Mouse (Mus musculus) G1E (cell line): ENCODE measurements at regions not wholly inside any gene's neighbourhood (a gene's known extent, or its start where the extent isn't known, plus 50 kb on each side); places are given as distances from the start of the nearest gene placed in this dataset.

ENCODE experiments used
- ATAC-seq: 2 replicates; pipeline ENCODE4 v1.8.0; 2016; ENCODE audit warnings: mild to moderate bottlenecking; ENCODE audit not compliant: insufficient number of reproducible peaks, poor library complexity, low FRiP score, severe bottlenecking; ENCODE audit errors: extremely low read depth
- DNase-seq: peaks from one replicate; pipeline ENCODE4 v3.0.0; 2012; ENCODE audit warnings: low spot score
- H3K27me3 ChIP-seq: 2 replicates; pipeline ENCODE4 v1.6.1; 2012; ENCODE audit warnings: mild to moderate bottlenecking, low read length, inconsistent platforms; ENCODE audit not compliant: insufficient read depth
- H3K36me3 ChIP-seq: replicated peaks from 2 replicates; pipeline ENCODE3; 2012; ENCODE audit warnings: mild to moderate bottlenecking, inconsistent platforms
- H3K4me1 ChIP-seq: 2 replicates; pipeline ENCODE4 v1.6.1; 2012; ENCODE audit warnings: low read depth, low read length, inconsistent platforms, mixed read lengths; ENCODE audit not compliant: insufficient read depth
- H3K4me3 ChIP-seq: 2 replicates; pipeline ENCODE4 v1.5.1; 2012; ENCODE audit warnings: low read depth, mild to moderate bottlenecking, inconsistent platforms, low read length, moderate library complexity, mixed read lengths
- H3K9me3 ChIP-seq: replicated peaks from 2 replicates; pipeline ENCODE4 v1.6.1; 2012; ENCODE audit warnings: inconsistent platforms
- CTCF ChIP-seq: IDR thresholded peaks from 2 replicates; pipeline ENCODE4 v1.5.1; 2012; ENCODE audit warnings: low read depth, low read length, inconsistent platforms, mixed read lengths
- GATA1 ChIP-seq: IDR thresholded peaks from 2 replicates; pipeline ENCODE4 v1.6.1; 2012; ENCODE audit warnings: borderline replicate concordance, low read length, inconsistent platforms, mixed read lengths
- GATA2 ChIP-seq: IDR thresholded peaks from 2 replicates; pipeline ENCODE4 v1.6.1; 2012; ENCODE audit warnings: low read depth, low read length, inconsistent platforms, borderline replicate concordance
- POLR2AphosphoS5 ChIP-seq: IDR thresholded peaks from 2 replicates; pipeline ENCODE4 v1.6.1; 2012; ENCODE audit warnings: low read depth, low read length, inconsistent platforms; ENCODE audit not compliant: insufficient replicate concordance
- TAL1 ChIP-seq: conservative IDR thresholded peaks from 2 replicates; pipeline ENCODE4 v1.6.1; 2012; ENCODE audit warnings: low read depth, low read length, inconsistent platforms, mixed read lengths

DNA sequence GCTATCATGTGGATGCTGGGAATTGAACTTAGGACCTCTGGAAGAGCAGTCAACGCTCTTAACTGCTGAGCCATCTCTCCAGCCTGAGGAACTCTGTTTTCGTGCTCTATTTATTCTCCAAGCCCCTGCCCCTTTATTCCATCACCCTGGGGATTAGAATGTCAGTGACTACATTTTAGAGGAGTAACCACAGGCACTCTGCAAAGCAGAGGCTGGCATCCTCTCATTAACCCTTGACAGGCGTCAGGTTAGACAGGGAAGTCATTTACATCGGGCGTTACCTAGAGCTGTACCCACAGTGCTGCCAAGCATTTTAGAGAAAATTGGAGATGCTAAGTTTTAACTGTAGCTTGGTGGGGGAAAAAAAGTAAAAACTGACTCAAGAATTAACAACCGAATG, 105.4 kb upstream of the Krr1 start:
- Histone ChIP-seq H3K4me1 (no peaks in the 10 kb centered on the region), H3K27me3 (0 out of 2 replicates have a peak, but pooled peaks cover 2% of the 10 kb centered on the region), H3K9me3 (no peaks in the 10 kb centered on the region), H3K36me3 (no peaks in the 10 kb centered on the region), H3K4me3 (no peak overlapping the region)
- DNase-seq = no peak
- ATAC-seq = no peak
- TF ChIP-seq CTCF (no peak), GATA2 (no peak), GATA1 (no peak), POLR2AphosphoS5 (no peak), TAL1 (no peak)

DNA sequence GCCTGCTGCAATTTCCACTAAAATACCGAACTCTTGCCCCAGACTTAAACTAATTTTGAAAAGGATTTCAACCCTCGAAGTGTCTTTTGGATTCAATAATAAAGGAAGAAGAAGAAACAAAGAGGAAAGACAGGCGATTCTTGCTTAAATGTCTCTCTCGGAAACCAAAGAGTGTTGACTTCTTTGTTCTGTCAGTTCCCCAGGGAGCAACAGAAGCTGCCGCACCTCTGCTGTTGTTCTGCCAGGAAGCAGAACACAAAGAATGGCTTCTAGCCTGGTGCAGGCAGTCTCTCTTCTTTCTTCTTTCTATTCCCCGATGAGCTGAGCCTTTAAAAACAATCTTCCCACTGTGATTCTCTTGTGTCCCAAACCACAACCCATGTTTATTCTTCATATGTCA, 104.9 kb upstream of the Krr1 start:
- ATAC-seq (no peak), DNase-seq (no peak)
- TF ChIP-seq GATA1 = no peak
- Histone ChIP-seq H3K4me3 (no peak overlapping the region), H3K9me3 (no peaks in the 10 kb centered on the region), H3K36me3 (no peaks in the 10 kb centered on the region), H3K4me1 (no peaks in the 10 kb centered on the region), H3K27me3 (0 out of 2 replicates have a peak, but pooled peaks cover 2% of the 10 kb centered on the region)

DNA sequence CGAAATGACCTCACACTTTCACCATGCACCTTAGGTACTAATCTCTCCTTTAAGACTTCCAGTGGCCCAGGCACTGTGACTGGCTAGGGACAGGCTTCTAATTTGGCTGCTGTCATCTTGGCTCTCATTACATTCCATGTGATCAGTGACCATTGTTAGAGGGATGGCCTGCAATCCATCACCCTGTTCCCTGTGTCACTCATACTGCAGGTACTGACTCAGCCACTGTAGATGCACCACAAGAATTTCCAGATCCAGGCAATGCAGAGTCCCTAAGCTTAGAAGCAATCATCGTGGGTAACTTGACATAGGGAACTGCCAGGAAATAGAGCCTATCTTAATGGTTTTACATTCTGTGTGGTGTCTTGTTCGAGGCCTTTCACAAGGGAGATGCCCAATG, 92.1 kb upstream of the Krr1 start:
- no peak for TF ChIP-seq TAL1
- TF ChIP-seq CTCF = no peak
- no peak for TF ChIP-seq POLR2AphosphoS5
- TF ChIP-seq GATA2 = no peak
- no peak for DNase-seq

DNA sequence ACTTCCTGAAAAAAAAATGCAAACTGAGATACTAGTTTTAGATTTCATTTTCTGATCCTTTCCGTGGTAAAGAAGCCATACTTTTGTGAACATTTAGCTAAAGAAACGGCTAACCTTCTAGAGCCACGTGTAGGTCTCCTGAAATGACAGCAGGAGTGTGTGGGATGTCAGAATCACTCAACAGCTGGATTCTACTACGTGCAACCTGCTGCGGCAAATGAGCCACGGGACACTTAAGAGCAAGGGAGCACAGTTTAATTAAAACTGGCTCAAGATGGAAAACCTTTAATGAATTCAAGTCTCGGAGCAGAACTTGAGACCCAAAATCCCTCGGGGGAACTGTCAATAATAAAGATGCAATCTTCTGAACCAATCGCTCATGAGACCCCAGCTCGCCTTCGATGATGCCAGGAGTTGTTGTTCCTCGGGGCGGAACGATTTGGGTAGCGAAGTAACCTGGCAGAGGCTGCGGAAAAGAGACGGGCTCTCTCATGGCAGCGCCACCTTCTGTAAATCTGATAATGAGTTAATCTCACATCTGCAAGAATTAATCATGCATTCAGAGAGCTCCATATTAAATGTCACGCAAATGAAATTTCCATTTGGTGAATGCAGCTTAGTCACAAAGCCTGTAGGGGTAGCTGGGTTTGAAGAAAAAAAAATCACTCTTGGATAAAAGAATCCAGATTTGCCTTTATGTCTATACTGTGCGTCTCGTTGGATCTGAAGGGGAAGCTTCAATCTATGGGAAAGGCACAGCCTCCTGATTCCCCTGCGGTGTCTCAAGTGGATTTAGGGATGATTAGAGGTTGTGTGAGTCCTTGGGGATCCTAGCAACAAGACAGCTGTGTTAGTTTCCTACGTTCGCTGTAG, 90.9 kb upstream of the Krr1 start:
- no peaks in the 10 kb centered on the region for H3K4me1 ChIP-seq
- no peaks in the 10 kb centered on the region; the same call in 1 of the 2 replicates for H3K27me3 ChIP-seq
- TF ChIP-seq TAL1 (no peak), POLR2AphosphoS5 (no peak), GATA1 (no peak), CTCF (no peak), GATA2 (no peak)
- no peaks in the 10 kb centered on the region for H3K36me3 ChIP-seq
- DNase-seq (no peak), ATAC-seq (no peak)
- no peak overlapping the region for H3K4me3 ChIP-seq
- no peaks in the 10 kb centered on the region for H3K9me3 ChIP-seq

More for the DNA sequence above, 92.1 kb upstream of the Krr1 start:
- no peaks in the 10 kb centered on the region for H3K36me3 ChIP-seq
- no peaks in the 10 kb centered on the region for H3K4me1 ChIP-seq
- no peak overlapping the region for H3K4me3 ChIP-seq
- no peak for ATAC-seq
- no peaks in the 10 kb centered on the region for H3K9me3 ChIP-seq
- H3K27me3 ChIP-seq = no peaks in the 10 kb centered on the region; the same call in 1 of the 2 replicates

DNA sequence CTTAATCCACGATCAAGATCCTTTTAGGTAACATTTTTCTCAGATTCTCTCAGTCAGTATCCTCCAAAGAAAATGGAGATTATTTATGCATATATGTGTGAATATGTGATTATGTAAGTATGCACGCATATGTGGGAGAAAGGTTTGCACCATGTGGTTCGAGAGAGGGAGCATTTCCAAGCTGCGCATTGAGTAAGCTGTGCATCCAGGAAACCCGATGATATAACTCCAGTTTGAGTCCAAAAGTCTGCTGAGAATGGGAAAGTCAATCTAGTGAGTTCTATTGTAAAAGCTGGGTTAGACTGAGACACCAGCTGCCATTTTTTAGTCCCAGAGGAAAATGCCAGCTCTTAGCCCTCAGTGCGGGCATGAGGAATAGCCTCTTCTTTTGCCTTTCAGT, 89.9 kb upstream of the Krr1 start:
- ATAC-seq = no peak
- H3K4me1 ChIP-seq = no peaks in the 10 kb centered on the region
- no peaks in the 10 kb centered on the region for H3K9me3 ChIP-seq
- no peaks in the 10 kb centered on the region; the same call in 1 of the 2 replicates for H3K27me3 ChIP-seq
- no peak for DNase-seq
- no peaks in the 10 kb centered on the region for H3K36me3 ChIP-seq
- H3K4me3 ChIP-seq = no peak overlapping the region
- TF ChIP-seq TAL1 (no peak), CTCF (no peak), GATA2 (no peak), POLR2AphosphoS5 (no peak)

DNA sequence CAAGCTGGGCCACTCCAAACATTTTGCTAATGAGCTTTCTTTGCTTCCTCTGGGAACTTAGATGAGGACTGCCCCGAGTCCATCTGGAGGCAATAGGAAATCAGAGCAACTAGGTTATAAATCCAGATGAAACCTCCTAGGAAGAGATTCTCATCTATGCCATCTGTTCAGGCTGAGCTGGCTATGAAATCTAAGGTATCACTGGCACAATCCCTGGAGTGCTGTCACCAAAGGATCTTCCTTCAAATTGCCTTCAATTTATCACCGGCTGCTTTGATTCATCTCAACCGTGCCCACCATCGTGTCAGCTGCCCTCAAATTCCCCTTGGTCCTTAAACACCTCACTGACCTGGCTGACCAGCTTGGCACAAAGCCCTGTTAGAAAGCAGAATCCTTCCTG, 87.8 kb upstream of the Krr1 start:
- Histone ChIP-seq H3K27me3 (peaks cover 2% of the 10 kb centered on the region), H3K4me1 (no peaks in the 10 kb centered on the region), H3K9me3 (no peaks in the 10 kb centered on the region), H3K4me3 (no peak overlapping the region), H3K36me3 (no peaks in the 10 kb centered on the region)
- no peak for ATAC-seq
- DNase-seq = no peak
- TF ChIP-seq CTCF = no peak
- no peak for TF ChIP-seq TAL1
- TF ChIP-seq GATA2 = no peak
- TF ChIP-seq GATA1 = no peak

DNA sequence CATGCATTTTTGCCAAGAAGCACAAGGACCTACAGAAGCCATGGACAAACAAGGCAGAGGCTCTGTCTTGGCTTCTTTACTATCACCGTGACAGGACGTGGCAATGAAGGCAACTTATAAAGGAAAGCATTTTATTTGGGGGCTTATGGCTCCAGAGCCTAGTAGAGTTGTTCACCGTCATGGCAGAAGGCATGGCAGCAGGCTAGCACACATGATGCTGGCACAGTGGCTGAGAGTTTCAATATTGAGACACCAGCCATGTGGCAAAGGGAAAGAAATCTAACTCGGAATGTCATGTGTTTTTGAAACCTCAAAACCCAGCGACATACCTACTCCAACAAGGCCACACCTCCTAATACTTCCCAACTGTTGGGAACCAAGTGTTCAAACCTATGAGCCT, 83.4 kb upstream of the Krr1 start:
- Histone ChIP-seq H3K4me1 (no peaks in the 10 kb centered on the region), H3K27me3 (peaks cover 6% of the 10 kb centered on the region), H3K4me3 (no peak overlapping the region), H3K36me3 (no peaks in the 10 kb centered on the region), H3K9me3 (no peaks in the 10 kb centered on the region)
- no peak for ATAC-seq
- no peak for DNase-seq
- TF ChIP-seq POLR2AphosphoS5 (no peak), TAL1 (no peak), GATA2 (no peak), GATA1 (no peak), CTCF (no peak)
